Mouse (Mus musculus) small intestine, adult 2 months (tissue): ENCODE measurements at regions not wholly inside any gene's neighbourhood (a gene's known extent, or its start where the extent isn't known, plus 50 kb on each side); places are given as distances from the start of the nearest gene placed in this dataset.

Experiments
- CTCF ChIP-seq: fragments of 200-500 bp; IDR thresholded peaks from 2 replicates; pipeline ENCODE4 v1.5.1; 2012; ENCODE audit warnings: low read depth, mild to moderate bottlenecking, control low read depth, inconsistent platforms, low read length, moderate library complexity, mixed read lengths; ENCODE audit not compliant: insufficient replicate concordance, insufficient read length; ENCODE audit errors: extremely low read depth
- POLR2A ChIP-seq: fragments of 200-500 bp; IDR thresholded peaks from 2 replicates; pipeline ENCODE4 v1.6.1; 2012; ENCODE audit warnings: low read depth, mild to moderate bottlenecking, control low read depth, inconsistent platforms, low read length, moderate library complexity

DNA sequence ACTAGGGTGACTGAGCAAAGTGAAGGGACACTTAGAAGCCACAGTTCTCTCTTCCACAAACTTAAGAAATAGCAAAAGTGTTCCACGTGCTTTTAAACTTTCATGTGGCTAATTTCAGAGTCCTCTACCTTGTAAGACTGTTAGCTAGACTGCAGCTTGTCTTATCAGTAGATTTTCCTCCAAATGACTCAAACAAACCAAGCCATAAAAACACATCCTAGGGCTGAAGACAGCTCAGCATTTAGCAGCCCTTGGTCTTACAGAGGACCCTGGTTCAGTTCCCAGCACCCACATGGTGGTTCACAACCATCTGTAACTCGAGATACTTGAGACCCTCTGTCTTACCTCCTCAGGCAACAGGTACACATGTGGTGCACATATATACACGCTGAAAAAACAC is 209.9 kb upstream of the Klf14 start:
- no peak for TF ChIP-seq POLR2A
- TF ChIP-seq CTCF, result no peak
